Mouse (Mus musculus) MEL (cell line): ENCODE measurements around the gene Slc25a21.

ENCODE experiments used
- BHLHE40 ChIP-seq: IDR thresholded peaks from 2 replicates; pipeline ENCODE4 v1.6.1; 2012; ENCODE audit warnings: low read depth, mild to moderate bottlenecking, inconsistent platforms, low read length, improper control_type of control experiment, borderline replicate concordance
- CTCF ChIP-seq, 3 experiments: IDR thresholded peaks in 2 of 3; conservative IDR thresholded peaks in 1 of 3; 2 replicates each; pipeline ENCODE4 v1.5.1; 2011 to 2012; ENCODE audit warnings: low read length in 3 of 3, low read depth in 2 of 3, mild to moderate bottlenecking in 2 of 3, improper control_type of control experiment in 1 of 3, inconsistent platforms in 1 of 3, mixed read lengths in 1 of 3, moderate library complexity in 1 of 3; ENCODE audit not compliant: control insufficient read depth in 1 of 3, insufficient read depth in 1 of 3, poor library complexity in 1 of 3, severe bottlenecking in 1 of 3
- GATA1 ChIP-seq: IDR thresholded peaks from 2 replicates; pipeline ENCODE4 v1.6.1; 2011; ENCODE audit warnings: low read depth, low read length, improper control_type of control experiment
- KAT2A ChIP-seq: conservative IDR thresholded peaks from 2 replicates; pipeline ENCODE4 v1.6.1; 2012; ENCODE audit warnings: low read depth, low read length, improper control_type of control experiment, inconsistent platforms
- MAX ChIP-seq: IDR thresholded peaks from 2 replicates; pipeline ENCODE4 v1.6.1; 2011; ENCODE audit warnings: low read length, improper control_type of control experiment
- MXI1 ChIP-seq: IDR thresholded peaks from 2 replicates; pipeline ENCODE4 v1.6.1; 2011; ENCODE audit warnings: mild to moderate bottlenecking, low read depth, low read length, improper control_type of control experiment
- POLR2AphosphoS2 ChIP-seq: IDR thresholded peaks from 2 replicates; pipeline ENCODE4 v1.6.1; 2011; ENCODE audit warnings: low read length, improper control_type of control experiment
- RCOR1 ChIP-seq: IDR thresholded peaks from 2 replicates; pipeline ENCODE4 v1.6.1; 2012; ENCODE audit warnings: low read depth, mild to moderate bottlenecking, inconsistent platforms, low read length, improper control_type of control experiment

DNA sequence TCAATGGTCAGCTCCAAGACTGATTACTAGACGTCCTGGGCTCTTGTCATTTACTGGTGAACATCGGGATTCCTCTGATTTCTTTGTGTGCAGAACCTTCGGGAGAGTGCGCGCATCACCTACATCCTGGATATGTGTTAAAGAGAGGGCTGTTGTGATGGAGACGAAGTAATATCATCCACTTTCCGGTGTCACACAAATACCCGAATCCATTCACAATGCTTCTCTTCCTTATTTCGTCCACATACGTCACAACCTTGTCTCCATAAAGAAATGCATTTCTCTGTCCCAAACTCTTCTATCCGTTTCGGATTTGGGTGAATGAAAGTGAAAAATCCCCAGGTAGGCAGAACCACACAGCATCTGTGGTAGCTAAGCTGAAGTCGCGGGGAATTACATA is 502.9 kb downstream of the Slc25a21 start:
- no peak for TF ChIP-seq GATA1
- no peak for TF ChIP-seq RCOR1
- TF ChIP-seq CTCF (IDR thresholded peaks at IDR 0.05 in 2 of 3, conservative IDR thresholded peaks at IDR 0.05 in 1 of 3; ENCODE audit: control insufficient read depth in 1 of 3, insufficient read depth in 1 of 3, low read depth in 2 of 3, low read length in 3 of 3, poor library complexity in 1 of 3, severe bottlenecking in 1 of 3), result no peak
- no peak for TF ChIP-seq BHLHE40
- TF ChIP-seq MAX, result no peak
- TF ChIP-seq MXI1, result no peak
- no peak for TF ChIP-seq KAT2A
- TF ChIP-seq POLR2AphosphoS2, result no peak
